Mouse (Mus musculus): Measurements from ENCODE around the gene Gm49320. TPM values are rescaled to one million over a fixed set of nuclear protein-coding genes. Genes with fewer than 3 reads are reported as not detected.
"Not testable (repeated sequence)": the region's sequence is repeated elsewhere in the genome, so short reads cannot be mapped to it uniquely, and the experiment has no call there.

The Gm49320 gene
- polyA plus RNA-seq, 1 experiment from 2014 or later: 0.18 TPM

DNA sequence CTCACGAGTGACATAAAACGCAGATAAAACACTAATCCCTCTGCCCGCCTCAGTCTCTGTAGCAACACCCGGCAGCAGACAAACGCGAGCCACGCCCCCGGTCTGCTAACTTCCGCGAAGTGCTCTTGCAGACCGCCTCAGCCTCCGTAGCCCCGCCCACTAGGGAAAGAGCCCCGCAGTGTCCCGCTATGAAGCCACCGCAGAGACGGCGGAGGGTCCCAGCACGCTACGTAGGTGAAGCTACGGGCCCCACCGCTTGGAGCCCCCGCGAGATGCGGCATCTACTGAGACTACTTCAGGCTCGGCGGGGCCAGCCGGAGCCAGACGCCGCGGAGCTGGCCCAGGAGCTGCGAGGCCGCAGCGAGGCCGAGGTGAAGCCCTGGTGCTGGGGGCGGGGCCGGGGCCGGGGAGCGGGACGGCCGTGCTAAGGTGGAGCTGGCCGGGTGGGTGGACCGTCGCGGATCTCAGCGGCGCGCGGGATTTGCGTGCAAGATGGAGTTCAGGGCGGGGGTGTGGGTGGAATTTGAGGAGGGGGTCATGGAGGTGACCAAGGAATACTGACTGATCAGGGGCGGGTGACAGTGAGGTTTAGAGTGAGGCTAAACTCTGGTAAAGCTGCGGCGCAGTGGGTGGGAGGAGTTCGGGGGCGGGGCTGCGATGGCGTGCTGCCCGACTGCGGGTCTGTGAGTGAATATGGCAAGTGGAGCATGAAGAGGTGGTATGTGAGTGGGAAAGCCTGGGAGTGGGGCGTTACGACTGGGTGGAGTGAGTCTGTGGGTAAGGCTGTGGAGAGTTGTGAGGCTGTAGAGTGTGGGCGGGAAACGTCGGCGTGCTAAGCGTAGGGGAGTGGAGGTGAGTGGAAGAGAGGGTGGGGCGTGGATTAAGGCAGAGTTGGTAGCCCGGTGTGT, 14.5 kb downstream of the Gm49320 start, which contains the start of gene Snapc2:
TSS of gene Snapc2 (plus strand) at position 147 of the 908 bp plus-strand sequence.
- H3K9me3 ChIP-seq (replicated peaks): no peaks in the 10 kb centered on the region
- H3K27ac ChIP-seq: peak within 1 kb of the TSS; percentile 86
- peak within 1 kb of the TSS; percentile 86 for H3K4me3 ChIP-seq
- H3K4me1 ChIP-seq: peaks cover 48% of the 10 kb centered on the region
- WGBS (ENCODE audit: insufficient replicate concordance): 1% methylated on average over 69 of the region's 69 CpGs
- peak within 1 kb of the TSS; percentile 96 for H3K4me2 ChIP-seq
- peaks cover 42% of the 10 kb centered on the region for H3K36me3 ChIP-seq
- H3K9ac ChIP-seq: peak within 1 kb of the TSS; percentile 89
- ATAC-seq: peak; percentile 92
- no peaks in the 10 kb centered on the region for H3K27me3 ChIP-seq (replicated peaks)

DNA sequence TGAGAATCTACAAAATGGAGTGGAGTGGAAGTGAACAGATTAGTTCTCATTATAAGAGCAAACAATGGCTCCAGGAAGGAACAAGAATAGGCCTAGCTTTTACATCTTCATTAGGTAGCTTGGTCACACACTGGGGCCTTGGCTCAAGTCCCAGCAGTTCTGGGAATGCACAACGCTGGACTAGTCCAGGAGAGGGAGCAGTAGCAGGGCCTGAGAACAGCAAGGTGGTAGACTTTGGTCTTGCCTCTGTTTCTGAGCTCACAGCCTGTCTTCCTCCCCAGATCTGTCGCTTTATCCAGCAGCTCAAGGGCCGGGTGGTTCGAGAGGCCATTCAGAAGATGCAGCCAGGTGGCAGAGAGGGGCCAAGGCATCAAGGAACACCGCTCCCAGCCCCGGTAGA, 15.3 kb downstream of the Gm49320 start:
- no peak for ATAC-seq
- Histone ChIP-seq H3K9ac (peak overlapping the region; percentile 89), H3K36me3 (peaks cover 37% of the 10 kb centered on the region), H3K27me3 (replicated peaks) (no peaks in the 10 kb centered on the region), H3K4me1 (peaks cover 48% of the 10 kb centered on the region), H3K27ac (0 out of 2 replicates have a peak overlapping the region, but pooled peaks have one; percentile 21), H3K9me3 (replicated peaks) (no peaks in the 10 kb centered on the region), H3K4me3 (peak overlapping the region; percentile 86), H3K4me2 (peak overlapping the region; percentile 96)
- 64% methylated on average over 6 of the region's 6 CpGs for WGBS (ENCODE audit: insufficient replicate concordance)

DNA sequence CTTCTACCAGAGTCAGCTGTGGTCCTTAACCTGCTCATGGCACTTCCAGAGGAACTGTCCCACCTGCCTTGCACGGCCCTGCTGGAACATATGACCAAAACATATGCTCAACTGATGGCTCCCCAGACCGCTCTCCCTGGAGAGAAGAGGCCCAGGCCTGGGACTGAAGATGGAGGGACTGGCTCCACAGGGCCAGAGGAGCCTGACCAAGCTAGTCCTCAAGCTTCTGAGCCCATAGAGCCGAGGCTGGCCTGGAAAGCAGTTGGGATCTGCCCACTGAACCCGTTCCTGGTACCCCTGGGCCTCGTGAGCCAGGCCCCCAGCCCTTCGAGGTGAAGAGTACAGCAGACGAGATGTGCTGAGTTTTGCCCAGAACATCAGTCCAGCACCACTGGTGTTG, 16.8 kb downstream of the Gm49320 start:
- H3K27me3 ChIP-seq (replicated peaks); H3K4me3 ChIP-seq; H3K27ac ChIP-seq; ATAC-seq; H3K9ac ChIP-seq; H3K4me2 ChIP-seq; H3K9me3 ChIP-seq (replicated peaks): not testable (repeated sequence)
- 76% methylated on average over 7 of the region's 7 CpGs for WGBS (ENCODE audit: insufficient replicate concordance)
- Histone ChIP-seq H3K36me3 (peaks cover 40% of the 10 kb centered on the region), H3K4me1 (peaks cover 46% of the 10 kb centered on the region)

DNA sequence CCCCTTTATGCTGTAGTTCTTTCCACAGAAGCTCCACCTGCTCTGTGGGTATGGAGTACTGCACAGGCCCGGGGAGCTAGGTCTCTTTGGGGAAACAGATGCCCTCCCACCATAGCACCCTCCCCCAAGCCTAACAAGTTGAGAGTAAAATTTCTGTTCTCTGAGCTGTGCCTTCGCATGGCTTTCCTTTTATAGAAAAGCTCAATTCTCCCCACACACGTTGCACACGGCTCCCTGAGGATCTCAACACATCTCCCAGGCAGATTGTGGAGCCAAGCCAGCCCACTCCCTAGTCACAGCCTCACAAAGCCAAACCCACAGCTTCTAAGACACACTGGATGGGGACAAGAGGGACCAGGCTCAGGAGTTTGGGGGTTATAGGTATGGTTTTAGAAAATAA, 18.2 kb downstream of the Gm49320 start:
- no peak for ATAC-seq
- Histone ChIP-seq H3K9me3 (replicated peaks) (no peaks in the 10 kb centered on the region), H3K4me1 (peaks cover 42% of the 10 kb centered on the region), H3K4me3 (no peak overlapping the region), H3K27ac (no peak overlapping the region), H3K9ac (no peak overlapping the region), H3K36me3 (peaks cover 54% of the 10 kb centered on the region), H3K27me3 (replicated peaks) (no peaks in the 10 kb centered on the region), H3K4me2 (no peak overlapping the region)
- 61% methylated on average over 4 of the region's 4 CpGs for WGBS (ENCODE audit: insufficient replicate concordance)

DNA sequence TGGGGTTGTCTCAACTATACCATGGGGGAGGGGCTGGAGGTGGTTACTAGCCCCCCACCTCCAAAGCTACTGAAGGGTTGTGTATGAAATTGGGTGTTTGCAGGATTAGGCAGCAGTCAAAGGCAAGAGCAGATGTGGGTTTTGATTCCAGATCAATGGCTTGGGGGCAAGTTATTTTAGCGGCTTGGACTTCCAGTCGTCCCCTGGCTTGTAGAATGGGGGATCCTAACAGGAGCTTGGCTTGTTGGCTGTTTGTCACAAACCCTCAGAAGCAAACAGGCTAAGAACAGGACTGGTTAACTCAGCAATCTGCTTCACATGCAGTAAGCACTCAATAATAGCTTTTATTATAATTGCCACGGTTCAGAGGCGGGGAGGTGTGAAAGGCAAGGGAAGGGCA, 18.7 kb downstream of the Gm49320 start:
- Histone ChIP-seq H3K4me2 (no peak overlapping the region), H3K36me3 (peaks cover 59% of the 10 kb centered on the region), H3K4me3 (no peak overlapping the region)

DNA sequence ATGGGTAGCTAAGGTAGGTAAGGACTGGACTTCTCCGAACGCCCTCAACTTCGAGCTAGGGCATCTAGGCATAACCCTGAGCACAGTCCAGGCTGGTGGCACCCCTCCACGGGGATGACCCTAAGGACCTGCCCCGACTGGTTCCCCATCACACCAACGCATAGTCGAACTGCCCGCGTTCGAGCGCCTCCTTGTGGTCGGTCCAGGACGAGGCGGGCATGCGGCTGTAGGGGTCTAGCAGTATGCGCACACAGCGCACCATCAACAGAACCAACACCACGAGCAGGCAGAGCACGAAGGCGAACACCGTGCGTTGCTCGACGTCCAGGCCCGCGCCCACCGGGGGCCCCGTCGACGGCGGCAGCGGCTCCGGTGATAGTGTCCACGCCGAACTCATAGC, 19.6 kb downstream of the Gm49320 start:
- Histone ChIP-seq H3K27ac (no peak overlapping the region), H3K4me1 (peaks cover 33% of the 10 kb centered on the region), H3K4me2 (peak overlapping the region; percentile 99), H3K9me3 (replicated peaks) (no peaks in the 10 kb centered on the region), H3K27me3 (replicated peaks) (no peaks in the 10 kb centered on the region), H3K9ac (peak overlapping the region; percentile 70), H3K36me3 (peaks cover 67% of the 10 kb centered on the region), H3K4me3 (peak overlapping the region; percentile 64)
- WGBS (ENCODE audit: insufficient replicate concordance): 3% methylated on average over 35 of the region's 35 CpGs
- ATAC-seq: peak; percentile 50

More for the DNA sequence above, 18.7 kb downstream of the Gm49320 start:
- no peaks in the 10 kb centered on the region for H3K27me3 ChIP-seq (replicated peaks)
- no peak overlapping the region for H3K9ac ChIP-seq
- H3K4me1 ChIP-seq: peaks cover 38% of the 10 kb centered on the region
- no peak for ATAC-seq
- WGBS (ENCODE audit: insufficient replicate concordance): 86% methylated on average over 4 of the region's 4 CpGs
- H3K27ac ChIP-seq: no peak overlapping the region
- H3K9me3 ChIP-seq (replicated peaks): no peaks in the 10 kb centered on the region

DNA sequence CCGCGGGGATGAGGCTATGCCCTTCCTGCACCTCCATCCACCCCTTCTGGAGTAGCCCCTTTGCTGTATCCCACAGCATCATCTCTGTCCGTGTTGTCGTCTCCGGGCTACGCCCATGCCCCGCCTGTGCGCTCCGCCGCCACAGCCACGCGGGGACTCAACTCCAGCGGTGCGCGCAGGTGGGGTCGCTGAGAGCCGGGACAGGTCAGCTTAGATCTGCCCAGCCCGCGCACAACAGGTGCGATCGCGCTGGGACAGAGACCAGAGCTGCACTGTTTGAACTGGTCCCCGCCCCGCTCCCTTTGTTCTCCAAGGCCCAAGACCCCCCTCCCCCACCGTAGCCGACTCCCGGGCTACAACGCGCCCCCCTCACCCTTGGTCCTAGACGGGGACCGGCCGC, 20.0 kb downstream of the Gm49320 start:
- H3K9ac ChIP-seq: peak overlapping the region; percentile 70
- peak overlapping the region; percentile 64 for H3K4me3 ChIP-seq
- 1% methylated on average over 31 of the region's 32 CpGs for WGBS (ENCODE audit: insufficient replicate concordance)
- peak; percentile 64 for ATAC-seq
- H3K4me1 ChIP-seq: peaks cover 30% of the 10 kb centered on the region
- no peaks in the 10 kb centered on the region for H3K27me3 ChIP-seq (replicated peaks)
- H3K4me2 ChIP-seq: peak overlapping the region; percentile 99
- H3K36me3 ChIP-seq: peaks cover 72% of the 10 kb centered on the region
- H3K27ac ChIP-seq: peak overlapping the region; percentile 64
- H3K9me3 ChIP-seq (replicated peaks): no peaks in the 10 kb centered on the region

DNA sequence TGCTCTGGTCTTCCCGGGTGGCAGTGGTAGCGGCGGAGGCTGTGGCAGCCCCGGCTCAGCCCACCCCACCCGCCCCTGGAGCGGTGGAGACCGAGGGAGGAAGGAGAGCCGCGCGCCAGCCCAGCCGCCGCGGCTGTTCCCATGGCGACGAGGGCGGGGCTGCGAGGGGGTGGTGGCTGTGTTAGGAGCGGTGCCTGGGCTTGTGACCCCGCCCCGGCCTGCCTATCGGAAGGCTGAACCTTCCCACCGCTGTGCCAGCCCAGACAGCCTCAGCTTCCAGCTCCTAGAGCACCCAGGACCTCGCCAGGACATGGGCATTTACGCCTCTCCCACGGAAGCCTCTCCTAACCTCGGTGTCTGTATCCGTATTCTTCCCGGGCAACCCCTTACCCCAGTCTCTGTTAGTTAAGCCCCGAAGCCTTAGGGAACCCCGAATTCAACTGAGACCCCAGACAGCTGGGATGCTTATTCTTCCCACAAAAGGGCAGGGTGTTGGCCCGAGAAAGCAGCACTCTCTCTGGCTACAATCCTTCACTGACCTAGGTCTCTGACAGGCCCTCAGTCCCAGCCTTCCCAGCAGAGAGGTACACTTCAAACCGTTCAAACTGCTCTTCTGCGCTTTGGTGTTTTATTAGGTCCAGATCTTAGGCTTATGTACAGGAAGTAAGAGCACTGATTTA, 20.6 kb downstream of the Gm49320 start, which contains the start of gene Ctxn1:
TSS of gene Ctxn1 (minus strand) at position 150 of the 680 bp plus-strand sequence.
- H3K4me1 ChIP-seq: peaks cover 24% of the 10 kb centered on the region

DNA sequence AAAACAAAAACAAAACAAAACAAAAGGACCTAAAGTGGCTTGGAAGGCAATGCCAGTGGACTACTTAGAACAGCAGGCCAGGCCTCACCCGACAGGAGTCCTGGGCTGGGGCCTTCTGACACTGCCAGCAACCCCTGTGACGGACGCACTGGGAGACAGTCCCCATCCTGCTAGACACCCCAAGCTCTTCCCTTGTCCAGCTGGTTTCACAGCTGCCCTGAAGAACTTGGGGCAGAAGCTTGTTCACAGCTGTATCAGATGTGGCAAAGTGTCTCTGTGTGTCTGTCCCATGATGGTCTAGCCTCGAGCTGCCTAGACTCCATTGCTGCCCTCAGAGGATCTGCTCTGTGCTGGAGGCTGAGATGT, 21.1 kb downstream of the Gm49320 start:
- Histone ChIP-seq H3K9ac (0 out of 2 replicates have a peak overlapping the region, but pooled peaks have one; percentile 19), H3K27ac (peak overlapping the region; percentile 75; the same call in 1 of the 2 replicates), H3K4me2 (peak overlapping the region; percentile 99), H3K36me3 (peaks cover 76% of the 10 kb centered on the region), H3K4me1 (peaks cover 22% of the 10 kb centered on the region), H3K9me3 (replicated peaks) (no peaks in the 10 kb centered on the region), H3K4me3 (no peak overlapping the region), H3K27me3 (replicated peaks) (no peaks in the 10 kb centered on the region)
- ATAC-seq: no peak
- 82% methylated on average over 4 of the region's 4 CpGs for WGBS (ENCODE audit: insufficient replicate concordance)

More for the DNA sequence above, 20.6 kb downstream of the Gm49320 start, which contains the start of gene Ctxn1:
- WGBS (ENCODE audit: insufficient replicate concordance): 9% methylated on average over 33 of the region's 33 CpGs
- ATAC-seq: peak; percentile 94
- Histone ChIP-seq H3K4me3 (peak within 1 kb of the TSS; percentile 64), H3K27me3 (replicated peaks) (no peaks in the 10 kb centered on the region), H3K27ac (peak within 1 kb of the TSS; percentile 75), H3K4me2 (peak within 1 kb of the TSS; percentile 99), H3K9ac (peak within 1 kb of the TSS; percentile 70), H3K9me3 (replicated peaks) (no peaks in the 10 kb centered on the region), H3K36me3 (peaks cover 76% of the 10 kb centered on the region)

DNA sequence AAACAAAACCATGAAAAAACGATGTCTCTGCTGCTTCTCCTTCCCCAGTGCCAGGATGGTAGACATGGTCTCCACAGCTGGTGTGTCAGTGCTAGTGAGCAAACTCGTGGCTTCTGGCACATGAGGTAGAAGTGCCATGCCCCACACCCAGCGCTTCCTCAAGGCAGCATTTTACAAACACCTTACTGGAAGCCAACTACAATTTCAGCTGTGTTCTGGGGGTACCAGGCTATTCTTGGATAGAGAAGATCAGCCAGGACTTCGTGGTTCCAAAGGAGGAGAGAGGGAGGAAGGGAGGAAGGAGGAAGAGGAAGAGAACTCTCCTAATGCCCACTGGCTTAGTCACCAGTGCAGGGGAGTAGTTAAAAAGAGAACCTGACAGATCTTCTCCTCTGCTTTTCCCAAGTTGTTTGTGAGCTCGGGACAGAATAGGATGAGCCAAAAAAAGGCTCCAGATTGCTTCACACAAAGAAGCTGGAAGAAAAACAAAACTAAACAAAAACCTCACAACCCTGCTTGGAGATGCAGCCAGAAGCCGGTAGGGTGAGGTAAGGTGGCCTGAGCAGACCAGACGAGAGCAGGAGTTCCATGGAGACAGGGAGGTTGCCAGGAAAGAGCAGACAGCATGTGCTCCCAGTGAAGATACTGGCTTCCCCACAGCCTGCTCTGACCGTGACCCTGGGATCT, 24.6 kb downstream of the Gm49320 start:
- Histone ChIP-seq H3K27me3 (replicated peaks) (no peaks in the 10 kb centered on the region), H3K36me3 (peaks cover 88% of the 10 kb centered on the region), H3K4me2 (no peak overlapping the region), H3K4me1 (peaks cover 18% of the 10 kb centered on the region), H3K9ac (no peak overlapping the region), H3K9me3 (replicated peaks) (no peaks in the 10 kb centered on the region), H3K4me3 (no peak overlapping the region), H3K27ac (no peak overlapping the region)
- no peak for ATAC-seq
- WGBS (ENCODE audit: insufficient replicate concordance): 73% methylated on average over 8 of the region's 8 CpGs

DNA sequence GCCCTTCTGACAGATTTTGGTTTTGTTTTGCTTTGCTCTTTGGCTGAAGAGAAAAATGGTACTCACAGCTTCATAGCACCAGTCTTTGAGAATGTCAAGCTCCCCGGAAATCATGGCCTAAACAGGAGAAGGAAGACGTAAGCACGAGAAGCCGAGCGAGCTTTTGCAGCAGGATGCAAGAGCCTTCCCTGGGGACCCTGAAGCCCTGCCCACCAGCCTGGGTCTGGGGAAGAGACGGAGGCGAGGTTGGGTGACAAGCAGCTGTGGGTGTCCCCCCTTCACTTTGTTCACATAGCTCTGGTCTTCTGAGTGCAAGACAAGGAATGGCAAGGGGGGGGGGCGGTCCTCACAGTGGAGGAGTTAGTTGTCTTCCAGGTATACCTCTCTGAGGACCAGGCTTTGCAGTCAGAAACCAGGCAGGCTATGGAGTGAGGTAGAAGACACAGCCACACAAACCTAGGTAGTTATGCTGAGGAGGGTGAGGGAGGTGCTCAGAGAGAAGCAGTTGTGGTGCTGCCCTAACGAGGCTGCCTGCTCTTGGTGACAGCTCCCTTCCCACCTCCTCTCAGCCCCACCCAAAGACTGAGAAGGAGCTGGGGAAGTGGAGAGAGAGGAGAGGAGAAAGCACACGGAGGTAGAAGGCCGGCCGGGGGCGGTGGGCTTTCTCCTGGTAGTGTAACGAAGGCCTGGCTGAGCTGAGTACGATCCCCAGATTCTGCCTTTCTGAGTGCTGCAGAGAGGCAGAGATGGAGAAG, 26.7 kb downstream of the Gm49320 start:
- no peaks in the 10 kb centered on the region for H3K27me3 ChIP-seq (replicated peaks)
- no peak for ATAC-seq
- H3K4me2 ChIP-seq: no peak overlapping the region
- H3K9me3 ChIP-seq (replicated peaks): no peaks in the 10 kb centered on the region
- no peak overlapping the region for H3K4me3 ChIP-seq
- no peak overlapping the region for H3K27ac ChIP-seq
- 84% methylated on average over 15 of the region's 15 CpGs for WGBS (ENCODE audit: insufficient replicate concordance)
- H3K36me3 ChIP-seq: peaks cover 100% of the 10 kb centered on the region
- no peaks in the 10 kb centered on the region for H3K4me1 ChIP-seq
- H3K9ac ChIP-seq: no peak overlapping the region

Measured in liver, embryonic 12.5 days (tissue).